Comparison of ENCODE assay signal across 16 mouse cellular contexts in the genomic region with DNA sequence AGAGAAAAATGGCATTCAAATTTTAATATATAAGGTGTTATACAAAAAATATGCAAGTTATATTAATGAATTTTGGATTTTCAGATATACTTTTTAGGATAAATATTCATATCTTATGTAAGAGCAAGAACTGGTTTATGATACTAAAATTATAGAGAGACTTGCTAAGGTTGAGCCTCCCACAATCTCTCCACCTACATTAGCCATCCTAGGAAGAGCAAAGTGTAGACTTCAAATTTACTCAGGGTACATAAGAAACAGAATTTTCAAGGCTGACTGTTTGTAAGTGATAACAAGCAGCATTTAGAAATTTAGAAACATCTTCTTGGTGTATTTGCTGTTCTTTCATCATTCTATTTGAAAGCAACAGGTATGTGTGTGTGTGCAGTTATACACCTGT.
"Had no signal": no experiment of that assay in that cellular context is flagged by ENCODE, and none has a peak within 500 bp of the region (broad histone marks: within the 10 kb centered on the region; RNA-seq: fewer than 3 reads in every experiment).

No protein-coding gene starts in this region.

- DNase-seq: liver, postnatal 0 days; lung, adult 2 months; lung, postnatal 10 days; lung, postnatal 36 days; thymus, adult 18-20 months; thymus, postnatal 14 days; thymus, postnatal 36 days had no signal

- ATAC-seq: liver, postnatal 0 days; midbrain, embryonic 13.5 days; midbrain, embryonic 15.5 days had no signal

- H3K27ac ChIP-seq: liver, embryonic 15.5 days; lung, embryonic 15.5 days; macrophage; midbrain, embryonic 13.5 days; midbrain, embryonic 15.5 days; neural tube, embryonic 12.5 days; stomach, embryonic 15.5 days; stomach, postnatal 0 days had no signal

- H3K4me3 ChIP-seq: liver, embryonic 15.5 days; lung, embryonic 15.5 days; megakaryocyte, embryonic 14.5 days; midbrain, embryonic 13.5 days; midbrain, embryonic 15.5 days; neural tube, embryonic 12.5 days; stomach, embryonic 15.5 days had no signal
